Mouse (Mus musculus) stomach, embryonic 16.5 days (tissue): ENCODE measurements around the gene Foxo3. TPM values are rescaled to one million over a fixed set of nuclear protein-coding genes. Genes with fewer than 3 reads are reported as not detected.

Experiments
- ATAC-seq: fragments of 200-750 bp; cut with Nextera tagmentation; 2 replicates; pipeline ENCODE4 v1.8.0; 2017; ENCODE audit warnings: moderate number of reproducible peaks, moderate TSS enrichment; ENCODE audit not compliant: insufficient read depth, low FRiP score
- H3K27ac ChIP-seq: fragments of 300-500 bp; sonication (generic); 2 replicates; pipeline ENCODE4 v1.5.1; 2014; ENCODE audit warnings: low read length
- H3K27me3 ChIP-seq: fragments of 300-500 bp; sonication (generic); 2 replicates; pipeline ENCODE4 v1.6.1; 2014; ENCODE audit warnings: low read length, control low read depth, mixed read lengths; ENCODE audit not compliant: control insufficient read depth, insufficient read depth
- H3K36me3 ChIP-seq: fragments of 300-500 bp; sonication (generic); 2 replicates; pipeline ENCODE4 v1.6.1; 2014; ENCODE audit warnings: low read length; ENCODE audit not compliant: control insufficient read depth, insufficient read depth
- H3K4me1 ChIP-seq: fragments of 300-500 bp; sonication (generic); 2 replicates; pipeline ENCODE4 v1.6.1; 2014; ENCODE audit warnings: low read length, control low read depth, mixed read lengths; ENCODE audit not compliant: control insufficient read depth, insufficient read depth
- H3K4me2 ChIP-seq: fragments of 300-500 bp; sonication (generic); 2 replicates; pipeline ENCODE4 v1.6.1; 2014; ENCODE audit warnings: low read depth, low read length, mixed read lengths
- H3K4me3 ChIP-seq: fragments of 300-500 bp; sonication (generic); replicated peaks from 2 replicates; pipeline ENCODE4 v1.5.1; 2014; ENCODE audit warnings: mild to moderate bottlenecking, low read length
- H3K9ac ChIP-seq: fragments of 300-500 bp; sonication (generic); 2 replicates; pipeline ENCODE4 v1.6.1; 2014; ENCODE audit warnings: low read length
- H3K9me3 ChIP-seq: fragments of 300-500 bp; sonication (generic); replicated peaks from 2 replicates; pipeline ENCODE4 v1.6.1; 2016; ENCODE audit warnings: low read length, control low read depth; ENCODE audit not compliant: control insufficient read depth
- WGBS: fragments of 180-500 bp; shearing (Covaris S2); extraction: QIAGEN DNeasy Blood & Tissue Kit; methylation state at CpG from one replicate; pipeline ENCODE4 v1.1.7; 2014; 5-methylcytosine and 5-hydroxymethylcytosine counted together
- polyA plus RNA-seq: library from polyadenylated mRNA; unstranded; fragments of >200 nt; fragmentation: Nextera tagmentation; extraction: Ambion mirVana; gene quantifications from 2 replicates; pipeline ENCODE4 v1.2.1, GENCODE M21; 2015

The Foxo3 gene
- polyA plus RNA-seq, 1 experiment from 2014 or later, result 7.2 TPM

GRCm38 (mm10) chr10:42239810-42240111 is 36.8 kb downstream of the Foxo3 start:
- no peak overlapping the region for H3K9ac ChIP-seq
- no peak for ATAC-seq
- H3K4me3 ChIP-seq, result no peak overlapping the region
- H3K27ac ChIP-seq, result no peak overlapping the region
- H3K9me3 ChIP-seq, result no peaks in the 10 kb centered on the region
- H3K4me2 ChIP-seq, result no peak overlapping the region
- peaks cover 17% of the 10 kb centered on the region for H3K4me1 ChIP-seq
- H3K36me3 ChIP-seq, result no peaks in the 10 kb centered on the region
- no peaks in the 10 kb centered on the region for H3K27me3 ChIP-seq
- 93% methylated on average over 6 of the region's 6 CpGs for WGBS

- peaks cover 17% of the 10 kb centered on the region for H3K4me1 ChIP-seq
- H3K27ac ChIP-seq, result no peak overlapping the region; the same call in 1 of the 2 replicates
- ATAC-seq, result no peak
- 76% methylated on average over 15 of the region's 15 CpGs for WGBS
- no peak overlapping the region for H3K4me3 ChIP-seq
- no peaks in the 10 kb centered on the region for H3K9me3 ChIP-seq
- no peaks in the 10 kb centered on the region for H3K36me3 ChIP-seq
- no peak overlapping the region for H3K9ac ChIP-seq
- no peaks in the 10 kb centered on the region for H3K27me3 ChIP-seq
- no peak overlapping the region for H3K4me2 ChIP-seq
Measured at GRCm38 (mm10) chr10:42238923-42239809, 37.4 kb downstream of the Foxo3 start.

- Histone ChIP-seq H3K9ac (no peak overlapping the region), H3K36me3 (no peaks in the 10 kb centered on the region), H3K27ac (no peak overlapping the region), H3K4me2 (no peak overlapping the region), H3K27me3 (no peaks in the 10 kb centered on the region), H3K4me3 (no peak overlapping the region), H3K9me3 (no peaks in the 10 kb centered on the region), H3K4me1 (peaks cover 17% of the 10 kb centered on the region)
- 56% methylated on average over 5 of the region's 5 CpGs for WGBS
- ATAC-seq, result no peak
Measured at GRCm38 (mm10) chr10:42238296-42238695, 38.3 kb downstream of the Foxo3 start.

GRCm38 (mm10) chr10:42237556-42237955 is 39.0 kb downstream of the Foxo3 start:
- H3K4me3 ChIP-seq, result no peak overlapping the region
- no peaks in the 10 kb centered on the region for H3K9me3 ChIP-seq
- H3K27ac ChIP-seq, result no peak overlapping the region
- no peaks in the 10 kb centered on the region for H3K36me3 ChIP-seq
- no peak for ATAC-seq
- WGBS, result 94% methylated on average over 4 of the region's 4 CpGs
- H3K9ac ChIP-seq, result no peak overlapping the region
- no peaks in the 10 kb centered on the region for H3K27me3 ChIP-seq
- H3K4me1 ChIP-seq, result peaks cover 17% of the 10 kb centered on the region
- no peak overlapping the region for H3K4me2 ChIP-seq

GRCm38 (mm10) chr10:42235321-42235720 is 41.2 kb downstream of the Foxo3 start:
- peaks cover 21% of the 10 kb centered on the region for H3K4me1 ChIP-seq
- no peak overlapping the region for H3K4me2 ChIP-seq
- H3K4me3 ChIP-seq, result no peak overlapping the region
- no peaks in the 10 kb centered on the region for H3K36me3 ChIP-seq
- no peak for ATAC-seq
- H3K9ac ChIP-seq, result no peak overlapping the region
- 65% methylated on average over 6 of the region's 6 CpGs for WGBS
- H3K27ac ChIP-seq, result no peak overlapping the region
- H3K9me3 ChIP-seq, result no peaks in the 10 kb centered on the region
- no peaks in the 10 kb centered on the region for H3K27me3 ChIP-seq

GRCm38 (mm10) chr10:42232977-42233376 is 43.6 kb downstream of the Foxo3 start:
- 74% methylated on average over 11 of the region's 11 CpGs for WGBS
- Histone ChIP-seq H3K4me3 (no peak overlapping the region), H3K27me3 (no peaks in the 10 kb centered on the region), H3K4me2 (no peak overlapping the region), H3K9ac (no peak overlapping the region), H3K27ac (no peak overlapping the region), H3K9me3 (no peaks in the 10 kb centered on the region), H3K4me1 (peaks cover 6% of the 10 kb centered on the region; the same call in 1 of the 2 replicates), H3K36me3 (no peaks in the 10 kb centered on the region)
- ATAC-seq, result no peak

GRCm38 (mm10) chr10:42231847-42232246 is 44.7 kb downstream of the Foxo3 start:
- H3K4me1 ChIP-seq, result peaks cover 6% of the 10 kb centered on the region; the same call in 1 of the 2 replicates
- H3K36me3 ChIP-seq, result no peaks in the 10 kb centered on the region
- no peaks in the 10 kb centered on the region for H3K9me3 ChIP-seq
- no peak overlapping the region for H3K4me3 ChIP-seq
- H3K27me3 ChIP-seq, result no peaks in the 10 kb centered on the region
- no peak overlapping the region for H3K4me2 ChIP-seq
- H3K9ac ChIP-seq, result no peak overlapping the region
- no peak overlapping the region for H3K27ac ChIP-seq
- ATAC-seq, result no peak
- WGBS, result 71% methylated on average over 8 of the region's 8 CpGs

GRCm38 (mm10) chr10:42231100-42231541 is 45.4 kb downstream of the Foxo3 start:
- ATAC-seq, result no peak
- H3K9me3 ChIP-seq, result no peaks in the 10 kb centered on the region
- H3K4me3 ChIP-seq, result no peak overlapping the region
- no peak overlapping the region for H3K27ac ChIP-seq
- H3K27me3 ChIP-seq, result no peaks in the 10 kb centered on the region
- H3K4me1 ChIP-seq, result peaks cover 6% of the 10 kb centered on the region
- H3K36me3 ChIP-seq, result no peaks in the 10 kb centered on the region
- WGBS, result 69% methylated on average over 3 of the region's 3 CpGs
- H3K9ac ChIP-seq, result no peak overlapping the region
- H3K4me2 ChIP-seq, result no peak overlapping the region

- no peaks in the 10 kb centered on the region for H3K27me3 ChIP-seq
- H3K4me3 ChIP-seq, result no peak overlapping the region
- H3K4me2 ChIP-seq, result no peak overlapping the region
- peaks cover 6% of the 10 kb centered on the region for H3K4me1 ChIP-seq
- no peak overlapping the region for H3K27ac ChIP-seq
- H3K9me3 ChIP-seq, result no peaks in the 10 kb centered on the region
- H3K9ac ChIP-seq, result no peak overlapping the region
- WGBS, result 87% methylated on average over 5 of the region's 5 CpGs
- no peaks in the 10 kb centered on the region for H3K36me3 ChIP-seq
- no peak for ATAC-seq
Measured at GRCm38 (mm10) chr10:42230471-42231099, 46.0 kb downstream of the Foxo3 start.
